Mouse (Mus musculus): ENCODE measurements at regions not wholly inside any gene's neighbourhood (a gene's known extent, or its start where the extent isn't known, plus 50 kb on each side); places are given as distances from the start of the nearest gene placed in this dataset.

- TF ChIP-seq CHD2 (IDR thresholded peaks at IDR 0.05; ENCODE audit: low read depth, low read length) (no peak), ZNF384 (IDR thresholded peaks at IDR 0.05; ENCODE audit: low read depth, low read length) (no peak), ZC3H11A (IDR thresholded peaks at IDR 0.05; ENCODE audit: borderline replicate concordance, low read depth, low read length) (no peak), MAFK (IDR thresholded peaks at IDR 0.05; ENCODE audit: insufficient read depth, low read depth, low read length) (no peak), HCFC1 (IDR thresholded peaks at IDR 0.05; ENCODE audit: borderline replicate concordance, insufficient read depth, low read length) (no peak)
Measured at GRCm38 (mm10) chr13:111946271-111946670, 137.5 kb upstream of the Map3k1 start.

All from ES-E14 (cell line).